Mouse (Mus musculus) stomach, postnatal 0 days (tissue): ENCODE results near the gene Thbs3. TPM values are rescaled to one million over a fixed set of nuclear protein-coding genes. Genes with fewer than 3 reads are reported as not detected.

Experiments used
- ATAC-seq: fragments of 200-750 bp; cut with Nextera tagmentation; 2 replicates; pipeline ENCODE4 v1.8.0; 2017; ENCODE audit not compliant: low FRiP score, low TSS enrichment
- DNase-seq: peaks from one replicate; pipeline ENCODE4 v3.0.0-alpha.2; 2016; ENCODE audit warnings: low spot score
- H3K27ac ChIP-seq: fragments of 300-500 bp; sonication (generic); replicated peaks from 2 replicates; pipeline ENCODE4 v1.5.1; 2014; ENCODE audit warnings: mild to moderate bottlenecking, control low read depth
- H3K27me3 ChIP-seq: fragments of 300-500 bp; sonication (generic); 2 replicates; pipeline ENCODE4 v1.6.1; 2014; ENCODE audit warnings: low read length; ENCODE audit not compliant: control insufficient read depth, insufficient read depth
- H3K36me3 ChIP-seq: fragments of 300-500 bp; sonication (generic); 2 replicates; pipeline ENCODE4 v1.6.1; 2014; ENCODE audit warnings: low read length, mixed read lengths; ENCODE audit not compliant: control insufficient read depth, insufficient read depth
- H3K4me1 ChIP-seq: fragments of 300-500 bp; sonication (generic); replicated peaks from 2 replicates; pipeline ENCODE4 v1.6.1; 2014; ENCODE audit warnings: antibody characterized with exemption; ENCODE audit not compliant: control insufficient read depth, insufficient read depth
- H3K4me2 ChIP-seq: fragments of 300-500 bp; sonication (generic); replicated peaks from 2 replicates; pipeline ENCODE4 v1.6.1; 2014; ENCODE audit warnings: low read depth, mild to moderate bottlenecking, control low read depth, moderate library complexity
- H3K4me3 ChIP-seq: fragments of 300-500 bp; sonication (generic); 2 replicates; pipeline ENCODE4 v1.5.1; 2014; ENCODE audit warnings: low read depth, low read length, control low read depth
- H3K9ac ChIP-seq: fragments of 300-500 bp; sonication (generic); 2 replicates; pipeline ENCODE4 v1.6.1; 2014; ENCODE audit warnings: mild to moderate bottlenecking, low read length, control low read depth, mixed read lengths
- H3K9me3 ChIP-seq: fragments of 300-500 bp; sonication (generic); 2 replicates; pipeline ENCODE4 v1.6.1; 2016; ENCODE audit warnings: low read length; ENCODE audit not compliant: control insufficient read depth
- CTCF ChIP-seq: IDR thresholded peaks from 2 replicates; pipeline ENCODE4 v1.5.1; 2016; ENCODE audit warnings: antibody characterized with exemption, low read depth, mild to moderate bottlenecking, moderate library complexity
- EP300 ChIP-seq: optimal IDR thresholded peaks from 2 replicates; pipeline ENCODE3; 2016; ENCODE audit warnings: antibody characterized with exemption
- WGBS: fragments of 180-500 bp; shearing (Covaris S2); extraction: QIAGEN DNeasy Blood & Tissue Kit; methylation state at CpG from one replicate; pipeline ENCODE4 v1.1.7; 2014; 5-methylcytosine and 5-hydroxymethylcytosine counted together
- polyA plus RNA-seq: library from polyadenylated mRNA; unstranded; fragments of >200 nt; fragmentation: Nextera tagmentation; extraction: Ambion mirVana; gene quantifications from 2 replicates; pipeline ENCODE4 v1.2.1, GENCODE M21; 2015

The Thbs3 gene
- polyA plus RNA-seq = 25.5 and 31.1 TPM in 2 replicates

- Histone ChIP-seq H3K27ac (peak within 1 kb of the TSS; percentile 98), H3K27me3 (no peaks in the 10 kb centered on the region), H3K4me3 (peak within 1 kb of the TSS; percentile 74), H3K9ac (peak within 1 kb of the TSS; percentile 78), H3K9me3 (no peaks in the 10 kb centered on the region), H3K36me3 (0 out of 2 replicates have a peak, but pooled peaks cover 4% of the 10 kb centered on the region), H3K4me2 (peak within 1 kb of the TSS; percentile 80), H3K4me1 (peaks cover 4% of the 10 kb centered on the region; the same call in 1 of the 2 replicates)
- no peak for TF ChIP-seq CTCF
- no peak for TF ChIP-seq EP300
- peak; percentile 32 for DNase-seq
- ATAC-seq = no peak
- 3% methylated on average over 19 of the region's 19 CpGs for WGBS
These were observed at the start of gene Thbs3 for GRCm38 (mm10) chr3:89214681-89215411. Thbs3 (plus strand) TSS chr3:89215180.

- TF ChIP-seq EP300 (no peak), CTCF (no peak)
- Histone ChIP-seq H3K27ac (peak overlapping the region; percentile 98), H3K4me2 (peak overlapping the region; percentile 49), H3K4me1 (0 out of 2 replicates have a peak, but pooled peaks cover 2% of the 10 kb centered on the region), H3K4me3 (peak overlapping the region; percentile 78), H3K36me3 (peaks cover 16% of the 10 kb centered on the region; the same call in 1 of the 2 replicates), H3K27me3 (no peaks in the 10 kb centered on the region), H3K9me3 (no peaks in the 10 kb centered on the region), H3K9ac (peak overlapping the region; percentile 97)
- WGBS = 10% methylated on average over 12 of the region's 12 CpGs
- no peak for DNase-seq
- no peak for ATAC-seq
These were observed 49.6 kb upstream of the Thbs3 start for GRCm38 (mm10) chr3:89165268-89165870.

- Histone ChIP-seq H3K4me3 (no peak overlapping the region), H3K4me1 (0 out of 2 replicates have a peak, but pooled peaks cover 2% of the 10 kb centered on the region), H3K36me3 (peaks cover 19% of the 10 kb centered on the region; the same call in 1 of the 2 replicates), H3K9ac (no peak overlapping the region), H3K9me3 (no peaks in the 10 kb centered on the region), H3K27ac (no peak overlapping the region), H3K4me2 (no peak overlapping the region), H3K27me3 (no peaks in the 10 kb centered on the region)
- ATAC-seq = no peak
- no peak for DNase-seq
- WGBS = 89% methylated on average over 19 of the region's 19 CpGs
- TF ChIP-seq CTCF (no peak), EP300 (no peak)
These were observed 48.0 kb upstream of the Thbs3 start for GRCm38 (mm10) chr3:89166945-89167344.

- no peak for TF ChIP-seq EP300
- no peak for TF ChIP-seq CTCF
- Histone ChIP-seq H3K9me3 (no peaks in the 10 kb centered on the region), H3K4me2 (no peak overlapping the region), H3K4me3 (no peak overlapping the region), H3K9ac (no peak overlapping the region), H3K27me3 (no peaks in the 10 kb centered on the region), H3K36me3 (peaks cover 44% of the 10 kb centered on the region), H3K27ac (no peak overlapping the region), H3K4me1 (peaks cover 4% of the 10 kb centered on the region; the same call in 1 of the 2 replicates)
- 92% methylated on average over 11 of the region's 11 CpGs for WGBS
- no peak for DNase-seq
- ATAC-seq = no peak
These were observed 40.1 kb upstream of the Thbs3 start for GRCm38 (mm10) chr3:89174844-89175243.

GRCm38 (mm10) chr3:89175544-89175943 is 39.4 kb upstream of the Thbs3 start:
- H3K27me3 ChIP-seq = no peaks in the 10 kb centered on the region
- H3K36me3 ChIP-seq = peaks cover 50% of the 10 kb centered on the region
- H3K4me1 ChIP-seq = peaks cover 4% of the 10 kb centered on the region; the same call in 1 of the 2 replicates
- H3K27ac ChIP-seq = no peak overlapping the region
- no peak for ATAC-seq
- 89% methylated on average over 10 of the region's 10 CpGs for WGBS
- H3K9me3 ChIP-seq = no peaks in the 10 kb centered on the region
- H3K4me2 ChIP-seq = no peak overlapping the region
- DNase-seq = no peak
- H3K9ac ChIP-seq = no peak overlapping the region
- H3K4me3 ChIP-seq = no peak overlapping the region
- no peak for TF ChIP-seq EP300
- TF ChIP-seq CTCF = no peak

- 83% methylated on average over 7 of the region's 7 CpGs for WGBS
- H3K9ac ChIP-seq = no peak overlapping the region
- DNase-seq (no peak), ATAC-seq (no peak)
- TF ChIP-seq CTCF = no peak
- no peak for TF ChIP-seq EP300
- no peak overlapping the region for H3K4me2 ChIP-seq
- peaks cover 53% of the 10 kb centered on the region for H3K36me3 ChIP-seq
- H3K27ac ChIP-seq = no peak overlapping the region
- no peak overlapping the region for H3K4me3 ChIP-seq
- no peaks in the 10 kb centered on the region for H3K9me3 ChIP-seq
- no peaks in the 10 kb centered on the region for H3K27me3 ChIP-seq
- peaks cover 4% of the 10 kb centered on the region; the same call in 1 of the 2 replicates for H3K4me1 ChIP-seq
These were observed 38.6 kb upstream of the Thbs3 start for GRCm38 (mm10) chr3:89176421-89176820.
